Mouse (Mus musculus) intestine, embryonic 16.5 days (tissue): ENCODE measurements around the gene Cdc42se1. TPM values are rescaled to one million over a fixed set of nuclear protein-coding genes. Genes with fewer than 3 reads are reported as not detected.

Experiments used
- ATAC-seq: fragments of 200-750 bp; cut with Nextera tagmentation; 2 replicates; pipeline ENCODE4 v1.8.0; 2017; ENCODE audit warnings: moderate TSS enrichment, moderate library complexity
- H3K27ac ChIP-seq: fragments of 300-500 bp; sonication (generic); 2 replicates; pipeline ENCODE4 v1.5.1; 2014; ENCODE audit warnings: mild to moderate bottlenecking, low read length
- H3K27me3 ChIP-seq: fragments of 300-500 bp; sonication (generic); replicated peaks from 2 replicates; pipeline ENCODE4 v1.6.1; 2014; ENCODE audit warnings: low read length, control low read depth, mixed read lengths; ENCODE audit not compliant: control insufficient read depth, insufficient read depth
- H3K36me3 ChIP-seq: fragments of 300-500 bp; sonication (generic); 2 replicates; pipeline ENCODE4 v1.6.1; 2014; ENCODE audit warnings: low read length, control low read depth; ENCODE audit not compliant: control insufficient read depth, insufficient read depth
- H3K4me1 ChIP-seq: fragments of 300-500 bp; sonication (generic); 2 replicates; pipeline ENCODE4 v1.6.1; 2014; ENCODE audit warnings: low read length, control low read depth, mixed read lengths; ENCODE audit not compliant: control insufficient read depth, insufficient read depth
- H3K4me2 ChIP-seq: fragments of 300-500 bp; sonication (generic); 2 replicates; pipeline ENCODE4 v1.6.1; 2014; ENCODE audit warnings: low read depth, low read length, control low read depth
- H3K4me3 ChIP-seq: fragments of 300-500 bp; sonication (generic); 2 replicates; pipeline ENCODE4 v1.5.1; 2014; ENCODE audit warnings: mild to moderate bottlenecking, low read length
- H3K9ac ChIP-seq: fragments of 300-500 bp; sonication (generic); 2 replicates; pipeline ENCODE4 v1.6.1; 2014; ENCODE audit warnings: low read depth, low read length
- H3K9me3 ChIP-seq: fragments of 300-500 bp; sonication (generic); 2 replicates; pipeline ENCODE4 v1.6.1; 2016; ENCODE audit warnings: low read length, control low read depth; ENCODE audit not compliant: control insufficient read depth
- WGBS: fragments of 180-500 bp; shearing (Covaris S2); extraction: QIAGEN DNeasy Blood & Tissue Kit; methylation state at CpG from one replicate; pipeline ENCODE4 v1.1.7; 2014; 5-methylcytosine and 5-hydroxymethylcytosine counted together
- polyA plus RNA-seq: library from polyadenylated mRNA; unstranded; fragments of >200 nt; fragmentation: Nextera tagmentation; extraction: Ambion mirVana; gene quantifications from 2 replicates; pipeline ENCODE4 v1.2.1, GENCODE M21; 2015

Cdc42se1 gene
- polyA plus RNA-seq, 1 experiment from 2014 or later, result 73.8 TPM

DNA sequence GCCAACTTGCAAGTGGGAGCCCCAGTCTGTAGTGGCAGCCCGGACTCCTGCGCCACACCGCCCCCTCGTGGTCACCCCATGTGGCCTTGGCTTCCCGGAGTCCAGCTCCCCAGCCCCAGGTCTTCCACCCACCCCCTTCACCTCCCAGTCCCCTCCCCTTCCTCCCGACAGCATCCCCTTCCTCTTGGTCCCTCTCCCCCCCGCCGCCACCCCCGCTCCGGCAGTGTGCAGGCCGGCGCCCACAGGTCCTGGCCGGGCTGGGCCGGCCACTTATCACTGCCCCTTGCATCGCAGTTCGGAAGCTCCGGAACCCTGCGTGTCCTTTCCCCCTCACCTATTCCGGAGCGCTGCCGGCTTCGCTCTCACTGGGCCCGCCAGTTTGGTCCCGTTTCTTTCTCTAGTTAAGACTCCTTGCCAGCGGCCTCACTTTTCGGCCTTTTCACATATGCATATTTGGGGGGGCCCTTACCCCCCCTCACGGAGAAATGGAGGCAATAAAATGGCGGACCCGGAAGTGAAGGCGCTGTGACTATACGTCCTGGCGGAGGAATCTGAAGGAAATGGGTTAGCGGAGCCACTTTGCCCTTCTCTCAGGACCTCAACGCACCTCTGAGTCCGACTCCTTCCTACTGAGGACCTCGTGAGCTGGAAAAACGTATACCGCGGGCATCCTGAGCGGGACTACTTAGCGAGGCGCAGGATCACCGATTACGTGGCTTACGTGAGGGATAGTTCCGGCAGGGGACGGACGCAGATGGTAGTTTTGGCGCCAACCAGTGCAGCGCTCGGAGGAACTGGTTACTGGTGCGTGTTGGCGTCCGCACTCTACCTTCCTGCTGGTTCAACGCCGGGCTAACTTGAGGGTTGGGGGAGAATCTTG lies 11.0 kb upstream of the Cdc42se1 start, which contains the start of gene Gabpb2:
Gabpb2 (minus strand) TSS at position 662 of the 880 bp plus-strand sequence.
- 0 out of 2 replicates have a peak, but pooled peaks cover 2% of the 10 kb centered on the region for H3K36me3 ChIP-seq
- WGBS, result under 1% methylated on average over 56 of the region's 56 CpGs
- peaks cover 7% of the 10 kb centered on the region for H3K4me1 ChIP-seq
- ATAC-seq, result peak; percentile 90
- peak within 1 kb of the TSS; percentile 66 for H3K4me3 ChIP-seq
- no peaks in the 10 kb centered on the region for H3K27me3 ChIP-seq
- no peaks in the 10 kb centered on the region for H3K9me3 ChIP-seq
- peak within 1 kb of the TSS; percentile 77 for H3K4me2 ChIP-seq
- H3K9ac ChIP-seq, result peak within 1 kb of the TSS; percentile 88
- H3K27ac ChIP-seq, result peak within 1 kb of the TSS; percentile 99

DNA sequence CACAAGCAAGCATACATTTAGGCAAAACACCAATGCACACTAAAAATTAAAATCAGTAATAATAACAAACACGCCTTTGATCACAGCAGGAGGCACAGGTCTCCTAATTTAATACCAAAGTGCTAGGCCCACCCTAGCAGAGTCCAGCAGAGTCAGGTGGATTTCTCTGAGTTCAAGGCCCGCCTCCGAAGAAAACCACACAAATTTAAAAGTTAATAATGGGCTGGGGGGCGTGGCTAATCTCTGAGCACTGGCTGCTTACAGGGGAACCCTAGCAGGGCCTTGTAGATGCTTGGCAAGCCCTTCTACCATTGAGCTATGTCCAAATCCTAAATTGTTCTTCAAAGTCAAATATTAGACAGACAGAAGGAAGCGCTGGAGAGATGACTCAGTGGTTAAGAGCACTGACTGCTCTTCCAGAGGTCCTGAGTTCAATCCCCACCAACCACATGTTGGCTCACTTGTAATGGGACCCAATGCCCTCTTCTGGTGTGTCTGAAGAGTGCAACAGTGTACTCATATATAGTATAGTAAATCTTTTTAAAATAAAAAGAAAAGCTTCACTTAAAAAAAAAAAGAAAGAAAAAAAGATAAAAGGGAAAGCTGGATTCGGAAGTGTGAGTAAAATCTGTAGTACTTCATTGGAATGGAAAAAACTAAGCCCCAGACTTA lies 9.9 kb upstream of the Cdc42se1 start:
- Histone ChIP-seq H3K27me3 (no peaks in the 10 kb centered on the region), H3K4me3 (peak overlapping the region; percentile 66), H3K9ac (peak overlapping the region; percentile 88), H3K4me2 (peak overlapping the region; percentile 77), H3K9me3 (no peaks in the 10 kb centered on the region), H3K36me3 (0 out of 2 replicates have a peak, but pooled peaks cover 2% of the 10 kb centered on the region), H3K27ac (peak overlapping the region; percentile 99), H3K4me1 (peaks cover 7% of the 10 kb centered on the region)
- ATAC-seq, result no peak
- WGBS, result 78% methylated on average over 6 of the region's 6 CpGs

DNA sequence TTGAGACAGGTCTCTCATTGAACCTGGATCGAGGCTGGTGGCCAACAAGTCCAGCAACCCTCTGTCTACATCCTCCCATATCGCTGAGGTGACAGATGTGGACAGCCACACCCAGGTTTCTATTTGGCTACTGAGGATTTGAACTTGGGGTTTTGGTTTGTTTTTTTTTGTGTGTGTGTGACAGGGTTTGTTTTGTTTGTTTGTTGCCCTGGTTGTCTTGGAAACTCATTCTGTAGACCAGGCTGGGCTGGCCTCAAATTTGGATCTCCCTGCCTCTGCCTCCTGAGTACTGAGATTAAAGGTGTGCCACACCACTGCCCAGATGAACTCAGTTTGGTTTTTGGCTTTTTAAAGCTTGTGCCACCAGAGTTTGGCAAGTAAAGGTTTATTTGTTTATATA lies 5.5 kb upstream of the Cdc42se1 start:
- ATAC-seq, result no peak

DNA sequence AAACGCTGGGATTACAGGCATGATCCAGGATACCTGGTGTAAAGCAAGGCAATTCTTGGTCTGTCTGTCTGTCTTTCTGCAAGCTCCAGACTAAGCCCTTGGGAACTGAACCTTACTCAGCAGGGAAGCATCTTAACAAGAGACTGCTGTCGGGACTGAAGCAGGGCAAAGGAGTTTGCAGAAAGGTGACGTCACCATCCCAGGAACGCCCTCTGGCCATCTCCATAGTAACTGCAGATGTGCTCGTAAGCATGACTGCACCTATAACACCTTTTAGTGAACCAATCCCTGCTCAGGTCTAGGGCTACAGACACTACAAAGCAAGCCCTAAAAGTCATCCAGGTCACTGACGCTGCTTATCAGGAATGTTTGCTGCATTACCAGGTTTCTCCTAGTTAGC lies 4.2 kb upstream of the Cdc42se1 start:
- Histone ChIP-seq H3K9ac (0 out of 2 replicates have a peak overlapping the region, but pooled peaks have one; percentile 19), H3K4me2 (no peak overlapping the region), H3K4me1 (peaks cover 4% of the 10 kb centered on the region; the same call in 1 of the 2 replicates), H3K27me3 (no peaks in the 10 kb centered on the region), H3K27ac (no peak overlapping the region), H3K9me3 (no peaks in the 10 kb centered on the region), H3K36me3 (peaks cover 8% of the 10 kb centered on the region; the same call in 1 of the 2 replicates), H3K4me3 (no peak overlapping the region)
- no peak for ATAC-seq
- WGBS, result 31% methylated on average over 6 of the region's 6 CpGs

More for the DNA sequence above, 5.5 kb upstream of the Cdc42se1 start:
- Histone ChIP-seq H3K9me3 (no peaks in the 10 kb centered on the region), H3K9ac (no peak overlapping the region), H3K4me2 (no peak overlapping the region), H3K27ac (no peak overlapping the region), H3K27me3 (no peaks in the 10 kb centered on the region), H3K4me1 (peaks cover 4% of the 10 kb centered on the region; the same call in 1 of the 2 replicates), H3K4me3 (no peak overlapping the region), H3K36me3 (peaks cover 8% of the 10 kb centered on the region; the same call in 1 of the 2 replicates)
- WGBS, result 92% methylated on average over 2 of the region's 2 CpGs

DNA sequence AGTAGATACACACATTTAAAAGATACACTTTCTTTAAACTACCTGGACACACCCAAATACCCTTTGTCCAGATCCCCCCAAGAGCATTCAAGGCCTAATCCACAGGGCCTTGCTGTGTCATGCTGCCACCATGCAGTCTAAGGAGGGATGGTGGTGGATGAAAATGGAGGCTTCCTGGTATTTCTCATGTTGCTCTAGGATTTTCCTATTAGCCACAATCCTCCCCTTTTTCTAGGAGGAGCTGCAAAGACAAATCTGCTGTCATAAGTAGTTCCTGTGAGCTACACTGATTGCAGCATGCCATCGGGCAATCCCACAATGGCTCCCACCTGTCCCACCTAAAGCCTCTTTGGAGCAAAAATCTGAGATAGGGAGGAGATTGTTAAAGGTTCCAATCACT lies 1.3 kb upstream of the Cdc42se1 start:
- peaks cover 6% of the 10 kb centered on the region; the same call in 1 of the 2 replicates for H3K36me3 ChIP-seq
- no peaks in the 10 kb centered on the region for H3K27me3 ChIP-seq
- no peaks in the 10 kb centered on the region for H3K9me3 ChIP-seq
- peak overlapping the region; percentile 40 for H3K4me3 ChIP-seq
- WGBS, result 11% methylated on average over 1 of the region's 1 CpGs
- H3K4me2 ChIP-seq, result peak overlapping the region; percentile 88
- ATAC-seq, result no peak
- peaks cover 22% of the 10 kb centered on the region for H3K4me1 ChIP-seq
- peak overlapping the region; percentile 45 for H3K9ac ChIP-seq
- no peak overlapping the region for H3K27ac ChIP-seq

DNA sequence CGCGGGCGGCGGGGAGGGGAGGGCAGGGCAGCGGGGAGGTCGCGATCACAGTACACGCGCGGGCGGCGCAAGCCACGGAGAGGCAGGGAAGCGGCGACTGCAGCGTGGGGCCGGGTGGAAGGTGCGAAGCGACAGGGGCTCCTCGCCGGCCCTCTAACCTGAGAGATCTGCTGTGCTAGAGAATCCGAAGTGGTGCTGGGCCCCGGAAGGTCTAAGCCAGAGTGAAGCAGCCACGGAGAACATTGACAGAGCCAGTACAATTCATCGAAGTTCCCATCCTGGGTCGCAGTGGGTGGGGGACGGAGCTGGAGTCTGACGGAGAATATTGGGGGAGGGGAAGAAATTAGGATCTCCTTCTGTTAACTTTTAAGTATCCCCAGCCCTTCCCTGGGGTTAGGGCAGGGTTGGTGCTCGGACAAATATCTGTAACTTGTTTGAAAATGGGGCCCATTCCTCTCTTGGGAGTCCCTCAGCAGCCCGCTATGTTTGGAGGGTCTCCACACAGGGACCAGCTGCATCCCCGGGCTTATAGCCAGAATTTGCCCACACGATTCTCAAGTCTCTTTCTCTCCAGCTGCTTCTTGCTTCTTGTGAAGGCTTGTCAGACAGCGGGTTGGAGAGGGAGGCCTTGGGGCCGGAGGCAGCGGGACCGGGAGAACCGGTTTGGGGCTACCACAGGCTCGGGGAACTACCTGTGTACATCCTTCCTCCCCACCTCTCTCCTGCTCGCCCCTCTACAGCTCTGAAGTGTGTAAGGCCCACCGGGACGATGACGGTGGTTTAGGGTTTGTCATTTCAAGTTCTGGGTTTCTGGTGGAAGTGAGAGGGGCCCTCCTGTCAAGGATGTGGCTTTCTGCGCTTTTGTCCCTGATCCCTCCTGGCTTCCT lies 605 bp downstream of the Cdc42se1 start:
- no peaks in the 10 kb centered on the region for H3K9me3 ChIP-seq
- H3K4me2 ChIP-seq, result peak overlapping the region; percentile 88
- peak; percentile 25 for ATAC-seq
- H3K4me3 ChIP-seq, result peak overlapping the region; percentile 72
- under 1% methylated on average over 43 of the region's 43 CpGs for WGBS
- H3K27me3 ChIP-seq, result no peaks in the 10 kb centered on the region
- peaks cover 25% of the 10 kb centered on the region for H3K4me1 ChIP-seq
- H3K27ac ChIP-seq, result peak overlapping the region; percentile 99
- peak overlapping the region; percentile 91 for H3K9ac ChIP-seq
- H3K36me3 ChIP-seq, result peaks cover 13% of the 10 kb centered on the region

DNA sequence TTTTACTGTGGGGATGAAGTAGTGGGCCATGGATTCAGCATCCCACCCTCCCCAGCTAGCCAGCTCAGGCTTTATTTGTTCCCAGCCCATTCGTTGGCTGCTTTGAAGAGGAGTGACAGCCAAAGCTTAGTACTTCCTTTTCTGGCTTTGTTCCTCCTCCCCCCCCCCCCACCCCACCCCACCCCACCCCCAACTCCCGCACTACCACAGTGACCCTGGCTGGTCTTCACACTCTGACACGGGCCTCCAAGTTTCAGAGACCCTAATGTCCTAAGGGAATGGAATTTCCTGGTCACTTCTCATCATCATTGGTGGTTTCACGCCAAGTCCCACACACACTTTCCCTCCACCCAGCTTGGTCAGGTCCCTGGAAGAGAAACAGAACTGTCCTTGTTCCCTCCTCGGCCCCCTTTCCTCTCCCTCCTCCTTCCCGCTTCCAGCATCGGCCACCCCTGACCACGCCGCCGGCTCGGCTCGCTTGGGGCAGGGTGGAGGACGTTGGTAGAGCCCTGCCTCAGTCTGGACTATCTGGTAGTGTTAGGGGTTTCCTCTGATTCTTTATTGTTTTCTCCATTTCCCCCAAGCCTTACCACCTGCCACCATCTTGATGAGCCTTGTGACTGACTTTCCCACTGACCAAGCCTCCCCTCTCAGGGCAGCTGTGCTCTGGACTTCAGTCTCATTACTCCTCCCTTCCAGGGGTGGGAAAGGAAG lies 1.4 kb downstream of the Cdc42se1 start:
- Histone ChIP-seq H3K36me3 (peaks cover 19% of the 10 kb centered on the region), H3K4me3 (peak overlapping the region; percentile 72), H3K9ac (peak overlapping the region; percentile 91), H3K9me3 (no peaks in the 10 kb centered on the region), H3K4me1 (peaks cover 21% of the 10 kb centered on the region), H3K4me2 (peak overlapping the region; percentile 88), H3K27ac (peak overlapping the region; percentile 99), H3K27me3 (no peaks in the 10 kb centered on the region)
- peak; percentile 69 for ATAC-seq
- 3% methylated on average over 13 of the region's 13 CpGs for WGBS

DNA sequence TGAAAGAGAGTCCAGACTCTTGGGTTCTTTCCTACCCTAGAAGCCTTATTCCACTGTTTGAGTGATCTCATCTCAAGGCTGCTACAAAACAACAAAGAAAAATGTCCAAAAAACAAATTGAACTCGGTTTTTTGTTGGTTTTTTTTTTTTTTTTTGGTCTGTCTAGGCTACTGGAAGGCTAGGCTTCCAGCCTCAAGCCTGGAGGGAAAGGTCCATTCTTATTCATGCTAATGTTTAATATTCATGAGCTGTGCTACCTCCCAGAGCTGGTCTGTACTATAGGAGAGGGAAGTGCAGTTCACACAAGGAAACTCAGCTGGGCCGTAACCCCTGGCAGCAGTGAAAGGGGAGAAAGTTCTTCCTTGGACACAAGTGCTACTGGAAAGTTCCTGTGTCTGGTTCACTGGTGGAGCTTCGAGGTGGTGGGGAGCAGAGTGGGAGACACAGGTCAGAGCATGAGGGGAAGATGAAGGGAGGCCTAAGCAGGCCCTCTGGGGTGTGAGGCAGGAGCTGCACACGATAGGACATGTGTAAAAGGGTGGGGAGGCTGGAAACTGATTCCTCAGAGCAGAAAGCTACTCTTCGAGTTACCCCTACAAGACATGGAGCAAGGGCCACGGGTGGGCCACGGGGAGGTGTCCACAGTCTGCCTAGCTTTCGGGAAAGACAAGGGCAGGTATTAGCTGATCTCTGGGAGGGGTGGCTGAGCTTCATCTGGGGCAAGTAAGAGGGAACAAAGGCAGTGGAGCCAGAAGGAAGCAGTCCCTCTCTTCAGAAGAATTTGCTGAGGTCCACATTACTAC lies 2.2 kb downstream of the Cdc42se1 start:
- H3K4me2 ChIP-seq, result peak overlapping the region; percentile 88
- H3K4me3 ChIP-seq, result peak overlapping the region; percentile 72
- H3K27me3 ChIP-seq, result no peaks in the 10 kb centered on the region
- H3K9me3 ChIP-seq, result no peaks in the 10 kb centered on the region
- peaks cover 21% of the 10 kb centered on the region for H3K4me1 ChIP-seq
- ATAC-seq, result peak; percentile 26
- WGBS, result 36% methylated on average over 8 of the region's 8 CpGs
- peaks cover 19% of the 10 kb centered on the region for H3K36me3 ChIP-seq
- H3K27ac ChIP-seq, result peak overlapping the region; percentile 99
- H3K9ac ChIP-seq, result peak overlapping the region; percentile 91
